Mouse (Mus musculus): Measurements from ENCODE around the gene Tada2a.
A peak's percentile ranks its signal among the peaks of the same experiment; 100 is the strongest.

DNA sequence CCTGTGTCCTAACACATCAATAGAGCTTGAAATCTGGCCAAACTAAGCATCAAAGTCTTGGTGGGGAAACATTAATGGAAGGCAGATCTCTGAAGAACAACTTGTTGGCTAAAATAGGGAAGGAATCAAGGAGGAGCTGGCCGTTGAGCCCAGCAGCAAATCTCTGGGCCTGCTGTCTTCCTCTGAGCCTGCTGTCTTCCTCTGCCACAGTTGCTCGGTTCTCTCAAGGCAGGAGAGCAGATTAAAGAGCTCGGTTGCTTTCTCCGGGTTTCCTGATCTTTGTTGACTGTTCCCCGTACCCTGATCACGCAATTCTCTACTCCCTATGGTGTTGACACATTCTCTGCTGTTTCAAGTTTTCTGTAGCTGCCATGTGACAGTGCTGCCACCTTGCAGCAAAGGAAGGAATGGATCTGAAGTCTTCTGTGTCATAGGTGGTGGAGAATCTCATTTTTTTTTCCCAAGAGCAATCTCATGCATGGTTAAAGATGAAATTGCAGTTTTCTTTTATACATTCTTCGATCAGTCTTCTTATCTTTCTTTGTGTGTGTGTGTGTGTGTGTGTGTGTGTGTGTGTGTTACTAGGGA, 39.4 kb upstream of the Tada2a start:
- TF ChIP-seq CTCF (IDR thresholded peaks at IDR 0.05; ENCODE audit: extremely low read depth, insufficient read depth, low read length) = peak; percentile 80
- TF ChIP-seq POLR2A (IDR thresholded peaks at IDR 0.05; ENCODE audit: extremely low read depth, insufficient read depth, low read length) = no peak
